Mouse (Mus musculus) spleen, postnatal 14 days (tissue): Measurements from ENCODE around the gene Gm10065.

ENCODE experiments used
- DNase-seq, 2 experiments: peaks; one replicate each; pipeline ENCODE4 v3.0.0; 2021 to 2022; ENCODE audit warnings: low spot score in 2 of 2

The Gm10065 gene

DNA sequence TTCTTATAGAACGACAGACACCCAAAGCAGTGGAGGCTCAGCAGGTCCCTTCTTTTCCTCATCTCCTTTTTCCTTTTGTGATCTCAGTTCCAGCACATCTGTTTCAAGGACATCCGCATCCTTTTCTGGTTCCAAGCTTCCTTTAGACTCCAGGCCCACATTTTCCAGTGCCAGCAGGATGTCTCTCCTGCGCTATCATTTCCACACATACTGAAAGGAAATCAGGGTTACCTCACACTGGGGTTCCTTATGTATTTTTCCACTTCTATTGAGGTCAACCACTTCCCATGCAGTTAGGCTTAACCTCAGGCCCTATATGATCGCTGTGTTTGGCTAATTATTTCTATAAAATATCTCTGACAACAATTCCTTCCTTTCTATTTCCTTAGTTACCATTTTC is 43.8 kb downstream of the Gm10065 start:
- DNase-seq: no peak
